Mouse (Mus musculus): ENCODE results near the gene Scaf11. TPM values are rescaled to one million over a fixed set of nuclear protein-coding genes. Genes with fewer than 3 reads are reported as not detected.

The Scaf11 gene
- polyA plus RNA-seq, 1 experiment from 2014 or later = 106 TPM

GRCm38 (mm10) chr15:96419920-96420319, 40.7 kb downstream of the Scaf11 start:
- Histone ChIP-seq H3K27ac (no peak overlapping the region), H3K4me1 (no peaks in the 10 kb centered on the region), H3K36me3 (replicated peaks) (peaks cover 100% of the 10 kb centered on the region), H3K4me3 (no peak overlapping the region), H3K9me3 (no peaks in the 10 kb centered on the region), H3K27me3 (ENCODE audit: poor library complexity, severe bottlenecking) (no peaks in the 10 kb centered on the region)
- WGBS = 95% methylated on average over 8 of the region's 8 CpGs
- DNase-seq (ENCODE audit: extremely low spot score, low spot score) = no peak

- H3K27ac ChIP-seq = no peak overlapping the region
- H3K4me3 ChIP-seq = no peak overlapping the region
- H3K4me1 ChIP-seq = no peaks in the 10 kb centered on the region
- H3K9me3 ChIP-seq = no peaks in the 10 kb centered on the region
- H3K27me3 ChIP-seq (ENCODE audit: poor library complexity, severe bottlenecking) = no peaks in the 10 kb centered on the region
- 94% methylated on average over 12 of the region's 12 CpGs for WGBS
- H3K36me3 ChIP-seq (replicated peaks) = peaks cover 100% of the 10 kb centered on the region
- no peak for DNase-seq (ENCODE audit: extremely low spot score, low spot score)
Observed at GRCm38 (mm10) chr15:96418161-96418560, 42.5 kb downstream of the Scaf11 start.

DNA sequence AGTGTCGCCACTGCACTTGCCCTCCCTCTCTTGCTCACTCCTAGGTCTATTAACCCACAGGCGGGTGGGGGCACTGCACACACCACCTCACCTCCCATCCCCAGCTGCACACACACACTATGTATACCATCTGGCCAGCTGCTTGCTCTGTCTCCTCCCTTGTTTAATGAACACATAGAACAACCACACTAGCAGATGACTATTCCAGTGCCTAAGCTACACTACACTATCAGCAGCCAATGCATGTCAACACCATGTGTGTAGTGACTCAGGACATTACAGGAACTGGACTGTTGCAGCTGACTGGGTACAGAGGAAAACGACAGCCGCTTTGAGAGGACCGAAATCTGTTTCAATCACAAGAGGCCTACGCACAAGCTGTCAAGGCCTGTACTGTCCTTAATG, 51.9 kb downstream of the Scaf11 start:
- H3K36me3 ChIP-seq (replicated peaks) = peaks cover 83% of the 10 kb centered on the region
- no peaks in the 10 kb centered on the region for H3K4me1 ChIP-seq
- no peak for DNase-seq (ENCODE audit: extremely low spot score, low spot score)
- no peak overlapping the region for H3K4me3 ChIP-seq
- no peak overlapping the region for H3K27ac ChIP-seq
- H3K9me3 ChIP-seq = no peaks in the 10 kb centered on the region
- H3K27me3 ChIP-seq (ENCODE audit: poor library complexity, severe bottlenecking) = no peaks in the 10 kb centered on the region
- WGBS = 93% methylated on average over 6 of the region's 6 CpGs

DNA sequence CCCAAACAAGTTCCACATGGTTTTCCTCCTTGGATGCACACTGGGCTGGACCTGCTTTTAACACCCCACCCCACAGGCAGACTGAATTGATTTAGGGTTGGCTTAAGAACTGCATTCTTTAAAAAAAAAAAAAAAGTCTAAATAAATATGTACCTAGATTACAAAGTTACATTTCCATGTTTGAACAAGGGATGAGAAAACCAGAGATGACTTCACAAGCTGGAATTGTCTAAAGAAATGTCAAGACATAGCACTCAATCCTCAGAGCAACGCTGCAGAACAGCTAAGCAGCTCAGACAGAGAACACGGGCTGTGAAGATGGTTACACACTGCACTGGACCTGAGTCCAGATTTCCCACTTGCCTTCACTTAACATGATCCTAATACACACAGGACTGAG, 53.5 kb downstream of the Scaf11 start:
- Histone ChIP-seq H3K4me3 (no peak overlapping the region), H3K4me1 (no peaks in the 10 kb centered on the region), H3K36me3 (replicated peaks) (peaks cover 83% of the 10 kb centered on the region), H3K9me3 (no peaks in the 10 kb centered on the region), H3K27me3 (ENCODE audit: poor library complexity, severe bottlenecking) (no peaks in the 10 kb centered on the region), H3K27ac (no peak overlapping the region)
- DNase-seq (ENCODE audit: extremely low spot score, low spot score) = no peak
- WGBS = 89% methylated on average over 2 of the region's 2 CpGs

DNA sequence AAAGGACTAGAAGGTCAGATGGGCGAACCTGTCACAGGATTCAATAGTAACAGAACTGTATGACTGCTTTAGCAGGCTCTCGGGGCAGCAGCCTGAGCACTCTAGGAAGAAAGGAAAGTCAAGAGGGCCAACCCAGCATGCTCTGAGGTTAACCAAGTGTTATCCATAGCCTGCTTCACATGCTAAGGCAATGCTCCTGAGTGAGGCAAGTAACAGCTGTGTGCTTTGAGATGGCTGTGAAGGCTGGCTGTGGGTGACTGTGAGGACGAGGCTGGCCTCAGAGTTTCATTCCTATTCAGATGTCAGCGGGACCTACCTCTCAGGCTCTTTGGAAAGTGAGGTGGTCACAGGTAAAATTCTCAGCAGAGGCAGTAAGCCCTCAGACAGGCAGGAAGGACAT, 54.4 kb downstream of the Scaf11 start:
- peaks cover 82% of the 10 kb centered on the region for H3K36me3 ChIP-seq (replicated peaks)

DNA sequence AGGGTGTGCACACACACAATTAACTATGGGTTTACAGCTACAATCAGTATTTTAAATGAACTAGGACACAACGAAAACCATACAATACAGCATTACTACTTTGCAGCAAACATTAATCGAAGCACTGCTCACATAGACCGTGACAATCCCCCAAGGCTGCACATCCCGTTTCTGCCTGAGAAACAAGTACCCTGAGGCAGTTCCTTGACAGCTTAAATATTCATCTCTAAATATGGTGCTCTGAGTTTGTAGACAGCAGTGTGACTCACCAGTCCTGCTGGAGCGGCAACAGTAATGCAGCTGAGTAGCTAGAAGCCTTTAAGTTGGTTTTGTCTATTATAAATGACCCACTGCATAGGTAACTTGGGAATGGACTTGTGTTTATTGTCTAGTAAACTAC, 55.1 kb downstream of the Scaf11 start:
- no peaks in the 10 kb centered on the region for H3K9me3 ChIP-seq
- H3K4me3 ChIP-seq = no peak overlapping the region
- H3K4me1 ChIP-seq = no peaks in the 10 kb centered on the region
- no peaks in the 10 kb centered on the region for H3K27me3 ChIP-seq (ENCODE audit: poor library complexity, severe bottlenecking)
- H3K36me3 ChIP-seq (replicated peaks) = peaks cover 80% of the 10 kb centered on the region
- 90% methylated on average over 5 of the region's 5 CpGs for WGBS
- H3K27ac ChIP-seq = no peak overlapping the region
- DNase-seq (ENCODE audit: extremely low spot score, low spot score) = no peak

More for the DNA sequence above, 54.4 kb downstream of the Scaf11 start:
- no peaks in the 10 kb centered on the region for H3K27me3 ChIP-seq (ENCODE audit: poor library complexity, severe bottlenecking)
- 82% methylated on average over 4 of the region's 4 CpGs for WGBS
- H3K4me1 ChIP-seq = no peaks in the 10 kb centered on the region
- no peaks in the 10 kb centered on the region for H3K9me3 ChIP-seq
- H3K4me3 ChIP-seq = no peak overlapping the region
- no peak for DNase-seq (ENCODE audit: extremely low spot score, low spot score)
- no peak overlapping the region for H3K27ac ChIP-seq

DNA sequence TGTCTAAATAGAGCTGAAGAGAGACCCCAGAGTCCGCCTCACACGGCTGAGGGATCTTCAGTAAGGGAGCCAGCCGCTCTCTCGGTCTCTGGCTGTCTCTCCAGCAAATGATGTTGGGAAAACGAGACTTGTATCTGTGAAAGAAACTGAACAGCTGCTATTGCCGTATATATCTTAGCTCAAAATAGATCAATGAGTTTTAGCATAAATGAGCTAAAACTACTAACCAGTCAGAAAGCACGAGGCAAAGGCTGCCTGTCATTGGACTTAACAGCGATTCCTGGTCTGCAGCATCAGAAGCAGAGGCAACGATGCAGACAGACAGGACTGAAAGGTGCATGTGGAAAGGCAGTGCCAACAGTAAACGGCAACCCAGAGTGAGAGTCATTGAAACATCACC, 62.3 kb downstream of the Scaf11 start:
- no peak for DNase-seq (ENCODE audit: extremely low spot score, low spot score)
- Histone ChIP-seq H3K4me1 (no peaks in the 10 kb centered on the region), H3K36me3 (replicated peaks) (peaks cover 91% of the 10 kb centered on the region), H3K4me3 (no peak overlapping the region), H3K27ac (no peak overlapping the region), H3K27me3 (ENCODE audit: poor library complexity, severe bottlenecking) (no peaks in the 10 kb centered on the region), H3K9me3 (no peaks in the 10 kb centered on the region)
- WGBS = 94% methylated on average over 10 of the region's 10 CpGs

DNA sequence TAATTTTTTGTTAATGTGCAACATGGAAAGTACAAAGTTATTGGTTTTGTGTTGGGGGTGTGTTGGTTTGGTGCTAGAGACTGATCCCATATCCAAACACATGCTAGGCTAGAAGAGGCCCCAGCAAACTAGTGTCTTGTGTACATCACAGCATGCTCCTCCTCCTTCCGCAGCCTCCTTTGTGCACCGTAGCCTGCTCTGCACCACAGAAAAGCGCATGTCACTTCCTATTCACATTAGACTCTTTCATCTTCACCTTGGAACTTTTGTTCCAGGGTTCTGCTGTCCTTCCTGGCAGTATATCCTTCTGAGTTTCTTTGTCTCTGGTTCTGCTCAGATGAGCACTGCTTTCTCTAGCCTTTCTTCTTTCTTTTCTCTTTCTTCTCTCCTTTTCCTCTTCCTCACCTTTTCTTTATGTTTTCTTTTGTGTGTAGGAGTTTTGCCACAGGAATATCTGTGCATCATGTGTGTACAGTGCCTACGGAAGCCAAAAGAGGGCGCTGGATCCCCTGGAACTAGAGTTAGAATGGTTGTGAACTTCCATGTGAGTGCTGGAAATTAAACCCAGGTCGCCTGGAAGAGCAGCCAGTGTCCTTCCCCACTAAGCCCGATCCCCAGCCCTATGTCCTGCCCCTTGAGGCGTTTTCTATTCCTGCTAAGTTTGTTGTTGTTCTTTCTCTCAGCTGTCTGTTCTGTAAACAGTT, 63.9 kb downstream of the Scaf11 start:
- H3K4me3 ChIP-seq = no peak overlapping the region
- no peaks in the 10 kb centered on the region for H3K9me3 ChIP-seq
- DNase-seq (ENCODE audit: extremely low spot score, low spot score) = no peak
- H3K36me3 ChIP-seq (replicated peaks) = peaks cover 92% of the 10 kb centered on the region
- WGBS = 86% methylated on average over 8 of the region's 8 CpGs
- H3K4me1 ChIP-seq = no peaks in the 10 kb centered on the region
- no peak overlapping the region for H3K27ac ChIP-seq
- H3K27me3 ChIP-seq (ENCODE audit: poor library complexity, severe bottlenecking) = no peaks in the 10 kb centered on the region

GRCm38 (mm10) chr15:96395071-96395470, 65.6 kb downstream of the Scaf11 start:
- Histone ChIP-seq H3K27ac (no peak overlapping the region), H3K27me3 (ENCODE audit: poor library complexity, severe bottlenecking) (no peaks in the 10 kb centered on the region), H3K9me3 (no peaks in the 10 kb centered on the region), H3K36me3 (replicated peaks) (peaks cover 97% of the 10 kb centered on the region), H3K4me3 (no peak overlapping the region), H3K4me1 (no peaks in the 10 kb centered on the region)
- DNase-seq (ENCODE audit: extremely low spot score, low spot score) = no peak
- WGBS = 97% methylated on average over 6 of the region's 6 CpGs

DNA sequence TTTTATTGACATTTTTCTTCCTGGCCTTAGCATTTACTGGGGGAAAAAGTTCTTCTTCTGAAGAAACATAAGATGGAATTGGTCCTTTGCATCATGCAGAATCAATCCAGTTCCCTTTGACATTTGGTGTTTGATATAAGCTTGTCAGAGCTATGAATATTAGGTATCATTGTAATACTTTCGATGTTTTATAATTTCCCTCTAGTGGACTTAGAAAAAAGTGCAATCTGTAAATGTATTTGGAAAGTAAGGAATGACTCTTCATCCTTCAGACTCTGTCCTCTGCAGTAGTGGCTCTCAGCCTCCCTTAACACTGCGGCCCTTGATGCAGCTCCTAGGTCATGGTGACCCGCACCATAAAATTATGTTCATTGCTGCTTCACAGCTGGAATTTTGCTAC, 67.8 kb downstream of the Scaf11 start:
- no peak overlapping the region for H3K4me3 ChIP-seq
- H3K4me1 ChIP-seq = no peaks in the 10 kb centered on the region
- DNase-seq (ENCODE audit: extremely low spot score, low spot score) = no peak
- peaks cover 90% of the 10 kb centered on the region for H3K36me3 ChIP-seq (replicated peaks)
- no peaks in the 10 kb centered on the region for H3K9me3 ChIP-seq
- H3K27me3 ChIP-seq (ENCODE audit: poor library complexity, severe bottlenecking) = no peaks in the 10 kb centered on the region
- 97% methylated on average over 3 of the region's 3 CpGs for WGBS
- H3K27ac ChIP-seq = no peak overlapping the region

- Histone ChIP-seq H3K27me3 (ENCODE audit: poor library complexity, severe bottlenecking) (no peaks in the 10 kb centered on the region), H3K4me1 (no peaks in the 10 kb centered on the region; the same call in 1 of the 2 replicates), H3K27ac (no peak overlapping the region), H3K36me3 (replicated peaks) (peaks cover 76% of the 10 kb centered on the region), H3K4me3 (no peak overlapping the region), H3K9me3 (no peaks in the 10 kb centered on the region)
- DNase-seq (ENCODE audit: extremely low spot score, low spot score) = no peak
- 82% methylated on average over 1 of the region's 1 CpGs for WGBS
Observed at GRCm38 (mm10) chr15:96388565-96388964, 72.1 kb downstream of the Scaf11 start.

- Histone ChIP-seq H3K27me3 (ENCODE audit: poor library complexity, severe bottlenecking) (no peaks in the 10 kb centered on the region), H3K4me1 (no peaks in the 10 kb centered on the region; the same call in 1 of the 2 replicates), H3K27ac (no peak overlapping the region), H3K36me3 (replicated peaks) (peaks cover 86% of the 10 kb centered on the region), H3K4me3 (no peak overlapping the region), H3K9me3 (no peaks in the 10 kb centered on the region)
- no peak for DNase-seq (ENCODE audit: extremely low spot score, low spot score)
- 96% methylated on average over 11 of the region's 11 CpGs for WGBS
Observed at GRCm38 (mm10) chr15:96382223-96382622, 78.4 kb downstream of the Scaf11 start.

- WGBS = 97% methylated on average over 7 of the region's 7 CpGs
- Histone ChIP-seq H3K4me1 (no peaks in the 10 kb centered on the region), H3K4me3 (no peak overlapping the region), H3K27me3 (ENCODE audit: poor library complexity, severe bottlenecking) (no peaks in the 10 kb centered on the region), H3K9me3 (no peaks in the 10 kb centered on the region), H3K27ac (no peak overlapping the region), H3K36me3 (replicated peaks) (peaks cover 97% of the 10 kb centered on the region)
- no peak for DNase-seq (ENCODE audit: extremely low spot score, low spot score)
Observed at GRCm38 (mm10) chr15:96377701-96378100, 82.9 kb downstream of the Scaf11 start.

GRCm38 (mm10) chr15:96377263-96377662, 83.4 kb downstream of the Scaf11 start:
- WGBS = 95% methylated on average over 5 of the region's 5 CpGs
- H3K27me3 ChIP-seq (ENCODE audit: poor library complexity, severe bottlenecking) = no peaks in the 10 kb centered on the region

More at GRCm38 (mm10) chr15:96377263-96377662, 83.4 kb downstream of the Scaf11 start:
- Histone ChIP-seq H3K4me3 (no peak overlapping the region), H3K27ac (no peak overlapping the region), H3K9me3 (no peaks in the 10 kb centered on the region), H3K4me1 (no peaks in the 10 kb centered on the region), H3K36me3 (replicated peaks) (peaks cover 97% of the 10 kb centered on the region)
- DNase-seq (ENCODE audit: extremely low spot score, low spot score) = no peak
